12 mouse cellular contexts compared by ENCODE assay signal in the genomic region with DNA sequence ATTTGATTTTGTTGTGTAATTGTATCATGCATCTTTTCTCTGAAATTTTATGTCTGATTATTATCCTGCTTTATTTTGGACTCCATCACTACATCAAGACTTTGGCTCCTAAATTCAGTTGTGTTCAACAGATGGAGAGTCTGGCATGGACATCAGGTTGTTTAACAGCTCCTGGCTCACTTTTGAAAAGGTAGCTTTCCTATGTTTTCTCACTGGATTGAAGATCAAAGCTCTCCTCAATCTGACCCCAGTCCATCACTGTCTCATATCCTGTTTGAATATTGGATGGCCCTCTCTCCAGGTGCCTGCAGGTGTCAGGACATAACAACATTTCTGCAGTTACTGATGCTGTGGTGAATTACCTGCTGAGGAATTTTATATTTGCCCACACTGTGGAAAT.
"Had no signal": no experiment of that assay in that cellular context is flagged by ENCODE, and none has a peak within 500 bp of the region (broad histone marks: within the 10 kb centered on the region; RNA-seq: fewer than 3 reads in every experiment).

No protein-coding gene starts in this region.

- DNase-seq: retina, postnatal 1 day; right cerebral cortex, adult 18-20 months; right cerebral cortex, postnatal 14 days; right cerebral cortex, postnatal 25 days; right cerebral cortex, postnatal 4 days; spleen, adult 18-20 months; thymus, adult 18-20 months; thymus, adult 2 months; thymus, postnatal 14 days; thymus, postnatal 25 days; thymus, postnatal 36 days; thymus, postnatal 4 days had no signal
